Mouse (Mus musculus) hindbrain, embryonic 16.5 days (tissue): ENCODE measurements around the gene Snx21. TPM values are rescaled to one million over a fixed set of nuclear protein-coding genes. Genes with fewer than 3 reads are reported as not detected.

Source experiments
- ATAC-seq: fragments of 200-750 bp; cut with Nextera tagmentation; 2 replicates; pipeline ENCODE4 v1.8.0; 2017; ENCODE audit warnings: moderate TSS enrichment, moderate library complexity
- H3K27ac ChIP-seq: fragments of 300-500 bp; sonication (generic); 2 replicates; pipeline ENCODE4 v1.5.1; 2014; ENCODE audit warnings: low read depth, mild to moderate bottlenecking, control low read depth, low read length, moderate library complexity
- H3K27me3 ChIP-seq: fragments of 300-500 bp; sonication (generic); replicated peaks from 2 replicates; pipeline ENCODE4 v1.6.1; 2014; ENCODE audit warnings: low read length; ENCODE audit not compliant: control insufficient read depth, insufficient read depth
- H3K36me3 ChIP-seq: fragments of 300-500 bp; sonication (generic); 2 replicates; pipeline ENCODE4 v1.6.1; 2014; ENCODE audit warnings: mild to moderate bottlenecking, low read length, moderate library complexity, mixed read lengths; ENCODE audit not compliant: control insufficient read depth, insufficient read depth
- H3K4me1 ChIP-seq: fragments of 300-500 bp; sonication (generic); 2 replicates; pipeline ENCODE4 v1.6.1; 2014; ENCODE audit warnings: low read depth, low read length; ENCODE audit not compliant: control insufficient read depth, insufficient read depth
- H3K4me2 ChIP-seq: fragments of 300-500 bp; sonication (generic); 2 replicates; pipeline ENCODE4 v1.6.1; 2014; ENCODE audit warnings: mild to moderate bottlenecking, low read length, control low read depth, moderate library complexity
- H3K4me3 ChIP-seq: fragments of 300-500 bp; sonication (generic); 2 replicates; pipeline ENCODE4 v1.5.1; 2014; ENCODE audit warnings: mild to moderate bottlenecking, low read length, control low read depth, moderate library complexity
- H3K9ac ChIP-seq: fragments of 300-500 bp; sonication (generic); 2 replicates; pipeline ENCODE4 v1.6.1; 2014; ENCODE audit warnings: low read depth, mild to moderate bottlenecking, control low read depth, low read length, moderate library complexity
- H3K9me3 ChIP-seq: fragments of 300-500 bp; sonication (generic); 2 replicates; pipeline ENCODE4 v1.6.1; 2014; ENCODE audit warnings: mild to moderate bottlenecking, low read length, moderate library complexity; ENCODE audit not compliant: control insufficient read depth
- WGBS: fragments of 180-500 bp; shearing (Covaris S2); extraction: QIAGEN DNeasy Blood & Tissue Kit; methylation state at CpG from one replicate; pipeline ENCODE4 v1.1.7; 2014; 5-methylcytosine and 5-hydroxymethylcytosine counted together
- polyA plus RNA-seq: library from polyadenylated mRNA; unstranded; fragments of >200 nt; fragmentation: Nextera tagmentation; extraction: Ambion mirVana; gene quantifications from 2 replicates; pipeline ENCODE4 v1.2.1, GENCODE M21; 2015

Snx21 gene
- polyA plus RNA-seq, 1 experiment from 2014 or later = 45.3 TPM

- no peaks in the 10 kb centered on the region for H3K27me3 ChIP-seq
- peaks cover 2% of the 10 kb centered on the region for H3K4me1 ChIP-seq
- H3K27ac ChIP-seq = no peak overlapping the region
- no peaks in the 10 kb centered on the region for H3K9me3 ChIP-seq
- peaks cover 43% of the 10 kb centered on the region for H3K36me3 ChIP-seq
- no peak overlapping the region for H3K4me3 ChIP-seq
- WGBS = 83% methylated on average over 2 of the region's 2 CpGs
- H3K9ac ChIP-seq = no peak overlapping the region
- no peak overlapping the region for H3K4me2 ChIP-seq
- no peak for ATAC-seq
These were observed 33.2 kb upstream of the Snx21 start for GRCm38 (mm10) chr2:164752454-164752853.

GRCm38 (mm10) chr2:164754105-164754504 lies 31.5 kb upstream of the Snx21 start:
- H3K36me3 ChIP-seq = peaks cover 45% of the 10 kb centered on the region
- H3K4me3 ChIP-seq = no peak overlapping the region
- no peak overlapping the region for H3K4me2 ChIP-seq
- H3K9ac ChIP-seq = no peak overlapping the region
- ATAC-seq = no peak
- no peaks in the 10 kb centered on the region for H3K9me3 ChIP-seq
- no peaks in the 10 kb centered on the region for H3K27me3 ChIP-seq
- H3K4me1 ChIP-seq = no peaks in the 10 kb centered on the region
- no peak overlapping the region for H3K27ac ChIP-seq
- WGBS = 90% methylated on average over 11 of the region's 11 CpGs

GRCm38 (mm10) chr2:164754800-164755199 lies 30.8 kb upstream of the Snx21 start:
- Histone ChIP-seq H3K4me1 (no peaks in the 10 kb centered on the region), H3K27me3 (no peaks in the 10 kb centered on the region), H3K4me2 (no peak overlapping the region), H3K4me3 (no peak overlapping the region), H3K9me3 (no peaks in the 10 kb centered on the region), H3K9ac (no peak overlapping the region), H3K36me3 (peaks cover 49% of the 10 kb centered on the region), H3K27ac (no peak overlapping the region)
- ATAC-seq = no peak
- 86% methylated on average over 2 of the region's 2 CpGs for WGBS

- H3K27ac ChIP-seq = no peak overlapping the region
- no peaks in the 10 kb centered on the region for H3K27me3 ChIP-seq
- no peak overlapping the region for H3K4me2 ChIP-seq
- H3K36me3 ChIP-seq = peaks cover 54% of the 10 kb centered on the region
- H3K4me1 ChIP-seq = no peaks in the 10 kb centered on the region
- no peak overlapping the region for H3K9ac ChIP-seq
- 97% methylated on average over 8 of the region's 11 CpGs for WGBS
- no peak for ATAC-seq
- H3K4me3 ChIP-seq = no peak overlapping the region
- no peaks in the 10 kb centered on the region for H3K9me3 ChIP-seq
These were observed 27.8 kb upstream of the Snx21 start for GRCm38 (mm10) chr2:164757841-164758240.

GRCm38 (mm10) chr2:164758692-164759091 lies 26.9 kb upstream of the Snx21 start:
- WGBS = 83% methylated on average over 1 of the region's 1 CpGs
- Histone ChIP-seq H3K36me3 (peaks cover 53% of the 10 kb centered on the region), H3K27ac (no peak overlapping the region), H3K27me3 (no peaks in the 10 kb centered on the region), H3K4me2 (no peak overlapping the region), H3K4me3 (no peak overlapping the region), H3K4me1 (no peaks in the 10 kb centered on the region), H3K9me3 (no peaks in the 10 kb centered on the region), H3K9ac (no peak overlapping the region)
- ATAC-seq = no peak

GRCm38 (mm10) chr2:164760059-164760833 lies 25.4 kb upstream of the Snx21 start:
- Histone ChIP-seq H3K9me3 (no peaks in the 10 kb centered on the region), H3K4me3 (no peak overlapping the region), H3K4me2 (no peak overlapping the region), H3K9ac (no peak overlapping the region), H3K27ac (no peak overlapping the region), H3K27me3 (no peaks in the 10 kb centered on the region), H3K4me1 (no peaks in the 10 kb centered on the region), H3K36me3 (peaks cover 48% of the 10 kb centered on the region)
- 92% methylated on average over 4 of the region's 4 CpGs for WGBS
- ATAC-seq = no peak

GRCm38 (mm10) chr2:164761502-164761901 lies 24.1 kb upstream of the Snx21 start:
- Histone ChIP-seq H3K4me2 (no peak overlapping the region), H3K27me3 (no peaks in the 10 kb centered on the region), H3K9ac (no peak overlapping the region), H3K27ac (no peak overlapping the region), H3K4me1 (no peaks in the 10 kb centered on the region), H3K4me3 (no peak overlapping the region), H3K9me3 (no peaks in the 10 kb centered on the region), H3K36me3 (peaks cover 46% of the 10 kb centered on the region)
- 86% methylated on average over 2 of the region's 2 CpGs for WGBS
- peak; percentile 58; the same call in 1 of the 2 replicates for ATAC-seq

- H3K36me3 ChIP-seq = peaks cover 45% of the 10 kb centered on the region
- no peaks in the 10 kb centered on the region for H3K9me3 ChIP-seq
- H3K4me3 ChIP-seq = no peak overlapping the region
- ATAC-seq = no peak
- no peaks in the 10 kb centered on the region for H3K27me3 ChIP-seq
- H3K27ac ChIP-seq = no peak overlapping the region
- H3K4me1 ChIP-seq = no peaks in the 10 kb centered on the region
- no peak overlapping the region for H3K4me2 ChIP-seq
- H3K9ac ChIP-seq = no peak overlapping the region
- 93% methylated on average over 4 of the region's 4 CpGs for WGBS
These were observed 23.7 kb upstream of the Snx21 start for GRCm38 (mm10) chr2:164761971-164762370.

GRCm38 (mm10) chr2:164762593-164762992 lies 23.0 kb upstream of the Snx21 start:
- no peak overlapping the region for H3K27ac ChIP-seq
- no peak overlapping the region for H3K9ac ChIP-seq
- H3K4me1 ChIP-seq = no peaks in the 10 kb centered on the region
- 92% methylated on average over 7 of the region's 7 CpGs for WGBS
- no peak for ATAC-seq
- H3K4me3 ChIP-seq = no peak overlapping the region
- no peaks in the 10 kb centered on the region for H3K9me3 ChIP-seq
- H3K4me2 ChIP-seq = no peak overlapping the region
- no peaks in the 10 kb centered on the region for H3K27me3 ChIP-seq
- peaks cover 46% of the 10 kb centered on the region for H3K36me3 ChIP-seq
